Mouse (Mus musculus): ENCODE measurements around the gene Olfr693. TPM values are rescaled to one million over a fixed set of nuclear protein-coding genes. Genes with fewer than 3 reads are reported as not detected.

Gene Olfr693
- polyA plus RNA-seq, 1 experiment from 2014 or later: not detected

DNA sequence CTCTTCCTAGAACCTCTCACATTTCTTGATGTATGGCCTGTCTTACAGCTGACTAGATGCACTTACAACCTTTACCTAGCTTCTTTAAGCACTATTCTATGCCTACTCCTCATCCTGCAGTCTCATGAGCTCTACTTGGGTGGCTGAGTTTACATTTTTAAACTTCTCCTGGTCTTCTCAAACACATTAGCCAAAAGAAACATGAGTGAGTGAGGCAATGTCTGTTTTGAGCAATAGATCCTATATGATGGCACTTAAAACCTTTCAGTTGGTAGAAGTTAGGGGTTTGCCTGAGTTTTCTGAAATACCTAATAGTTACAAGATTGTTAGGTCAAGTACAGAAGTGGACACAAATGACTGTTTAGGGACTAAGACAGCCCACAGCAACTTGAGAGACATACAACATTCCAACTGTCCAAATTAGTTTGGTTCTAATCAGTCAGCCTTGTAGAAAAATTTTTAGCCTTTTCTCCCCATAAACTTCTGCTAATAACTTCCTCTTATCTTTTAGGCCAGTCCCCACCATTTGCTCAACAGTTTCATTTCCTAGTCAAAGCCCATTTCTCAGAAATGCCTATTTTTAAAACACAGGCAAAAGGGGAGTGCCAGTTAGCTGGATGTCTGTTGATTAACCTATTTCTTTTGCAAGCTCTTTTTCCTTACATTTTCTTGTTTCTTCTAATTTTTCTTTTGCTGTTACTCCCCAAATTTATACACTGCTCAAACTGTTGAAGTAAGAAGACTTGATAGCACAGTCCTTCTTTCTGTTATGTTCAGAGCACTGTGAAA, 28.6 kb downstream of the Olfr693 start:
- Histone ChIP-seq H3K27ac (ENCODE audit: low read length) (no peak overlapping the region), H3K9ac (ENCODE audit: low read length) (no peak overlapping the region), H3K4me3 (ENCODE audit: low read length) (no peak overlapping the region), H3K4me1 (replicated peaks; ENCODE audit: control insufficient read depth, insufficient read depth, low read length) (no peaks in the 10 kb centered on the region), H3K27me3 (ENCODE audit: control insufficient read depth, insufficient read depth, low read depth, low read length) (no peaks in the 10 kb centered on the region), H3K9me3 (ENCODE audit: control insufficient read depth, low read length) (0 out of 2 replicates have a peak, but pooled peaks cover 2% of the 10 kb centered on the region), H3K36me3 (ENCODE audit: control insufficient read depth, insufficient read depth, low read length) (no peaks in the 10 kb centered on the region), H3K4me2 (ENCODE audit: low read depth, low read length) (no peak overlapping the region)
- ATAC-seq (ENCODE audit: low read depth): no peak

DNA sequence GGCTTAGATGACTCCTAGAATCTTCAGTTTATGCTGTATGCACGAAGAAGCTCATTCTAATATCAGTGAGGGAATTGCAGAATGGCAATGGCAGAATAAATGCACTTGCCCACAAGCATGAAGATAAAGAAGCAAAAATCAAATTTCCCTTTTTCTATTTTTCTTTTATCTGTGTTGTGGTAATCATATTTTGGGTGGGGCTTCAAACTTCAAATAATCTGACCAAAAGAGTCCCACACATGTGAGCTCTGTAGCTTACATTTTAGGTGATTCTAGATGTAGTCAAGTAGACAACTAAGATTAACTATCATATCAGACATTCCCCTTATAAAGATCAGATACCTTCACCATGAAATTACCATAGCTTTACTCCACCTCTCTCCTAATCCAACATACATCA, 30.6 kb downstream of the Olfr693 start:
- no peak overlapping the region for H3K9ac ChIP-seq (ENCODE audit: low read length)
- no peaks in the 10 kb centered on the region for H3K9me3 ChIP-seq (ENCODE audit: control insufficient read depth, low read length)
- no peaks in the 10 kb centered on the region for H3K4me1 ChIP-seq (replicated peaks; ENCODE audit: control insufficient read depth, insufficient read depth, low read length)
- WGBS: 60% methylated on average over 1 of the region's 1 CpGs
- ATAC-seq (ENCODE audit: low read depth): no peak
- H3K36me3 ChIP-seq (ENCODE audit: control insufficient read depth, insufficient read depth, low read length): no peaks in the 10 kb centered on the region
- no peak overlapping the region for H3K4me3 ChIP-seq (ENCODE audit: low read length)
- no peak overlapping the region for H3K4me2 ChIP-seq (ENCODE audit: low read depth, low read length)
- H3K27me3 ChIP-seq (ENCODE audit: control insufficient read depth, insufficient read depth, low read depth, low read length): no peaks in the 10 kb centered on the region
- no peak overlapping the region for H3K27ac ChIP-seq (ENCODE audit: low read length)

DNA sequence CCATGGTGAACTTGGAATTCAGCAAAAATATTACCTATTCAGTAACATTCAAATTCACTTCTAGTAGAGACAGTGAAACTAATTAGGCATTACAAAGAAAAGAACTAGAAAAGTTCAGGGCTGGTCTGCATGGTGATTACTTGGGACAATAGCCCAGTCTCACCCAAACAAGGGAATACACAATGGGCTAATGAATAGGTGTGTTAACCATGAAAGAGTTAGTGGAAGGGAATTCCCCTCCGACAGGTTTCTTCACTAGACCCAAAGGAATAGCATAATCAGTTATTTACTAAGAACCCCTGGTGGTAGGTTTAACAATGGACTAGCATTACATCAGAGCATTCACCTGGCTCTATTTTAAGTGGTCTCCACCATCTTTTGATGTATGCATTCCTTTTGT, 35.1 kb downstream of the Olfr693 start:
- no peak for ATAC-seq (ENCODE audit: low read depth)
- no peak overlapping the region for H3K9ac ChIP-seq (ENCODE audit: low read length)
- no peaks in the 10 kb centered on the region for H3K36me3 ChIP-seq (ENCODE audit: control insufficient read depth, insufficient read depth, low read length)
- H3K27me3 ChIP-seq (ENCODE audit: control insufficient read depth, insufficient read depth, low read depth, low read length): no peaks in the 10 kb centered on the region
- 77% methylated on average over 1 of the region's 1 CpGs for WGBS
- no peaks in the 10 kb centered on the region for H3K9me3 ChIP-seq (ENCODE audit: control insufficient read depth, low read length)
- H3K4me2 ChIP-seq (ENCODE audit: low read depth, low read length): no peak overlapping the region
- no peak overlapping the region for H3K4me3 ChIP-seq (ENCODE audit: low read length)
- no peak overlapping the region for H3K27ac ChIP-seq (ENCODE audit: low read length)
- H3K4me1 ChIP-seq (replicated peaks; ENCODE audit: control insufficient read depth, insufficient read depth, low read length): no peaks in the 10 kb centered on the region

DNA sequence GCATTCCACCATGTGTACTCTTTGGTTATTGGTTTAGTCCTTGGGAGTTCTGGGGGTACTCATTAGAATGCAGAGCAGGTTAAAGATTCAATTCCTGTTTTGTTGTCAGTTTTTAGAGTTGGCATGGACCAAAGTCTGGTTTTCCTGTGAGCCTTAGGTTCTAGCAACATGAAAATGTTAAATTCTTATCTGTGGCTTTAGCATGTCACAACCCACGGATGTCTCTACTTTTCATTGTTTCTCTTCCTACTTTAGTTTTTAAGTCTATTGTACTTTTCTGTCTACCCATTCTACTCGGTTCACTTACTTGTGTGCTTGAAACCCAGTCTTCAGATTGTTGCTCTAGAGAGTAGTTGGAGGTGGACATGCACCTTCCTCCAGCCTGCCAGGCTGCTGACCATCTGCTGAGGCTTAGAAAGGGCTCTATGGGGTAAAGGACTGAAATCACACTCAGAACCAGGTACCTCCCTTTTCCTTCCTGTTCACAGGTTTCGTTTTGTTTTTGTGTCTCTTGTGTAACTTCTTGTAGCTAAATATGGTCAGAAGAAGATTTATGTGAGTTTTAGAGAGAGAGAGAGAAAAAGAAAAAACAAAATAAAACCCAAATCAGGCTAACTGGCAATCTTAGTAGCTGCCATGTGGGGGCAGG, 36.0 kb downstream of the Olfr693 start:
- no peak for ATAC-seq (ENCODE audit: low read depth)
- Histone ChIP-seq H3K9ac (ENCODE audit: low read length) (no peak overlapping the region), H3K27me3 (ENCODE audit: control insufficient read depth, insufficient read depth, low read depth, low read length) (no peaks in the 10 kb centered on the region), H3K4me1 (replicated peaks; ENCODE audit: control insufficient read depth, insufficient read depth, low read length) (no peaks in the 10 kb centered on the region), H3K4me3 (ENCODE audit: low read length) (no peak overlapping the region), H3K9me3 (ENCODE audit: control insufficient read depth, low read length) (no peaks in the 10 kb centered on the region), H3K27ac (ENCODE audit: low read length) (no peak overlapping the region), H3K4me2 (ENCODE audit: low read depth, low read length) (no peak overlapping the region), H3K36me3 (ENCODE audit: control insufficient read depth, insufficient read depth, low read length) (no peaks in the 10 kb centered on the region)
- 51% methylated on average over 3 of the region's 3 CpGs for WGBS

DNA sequence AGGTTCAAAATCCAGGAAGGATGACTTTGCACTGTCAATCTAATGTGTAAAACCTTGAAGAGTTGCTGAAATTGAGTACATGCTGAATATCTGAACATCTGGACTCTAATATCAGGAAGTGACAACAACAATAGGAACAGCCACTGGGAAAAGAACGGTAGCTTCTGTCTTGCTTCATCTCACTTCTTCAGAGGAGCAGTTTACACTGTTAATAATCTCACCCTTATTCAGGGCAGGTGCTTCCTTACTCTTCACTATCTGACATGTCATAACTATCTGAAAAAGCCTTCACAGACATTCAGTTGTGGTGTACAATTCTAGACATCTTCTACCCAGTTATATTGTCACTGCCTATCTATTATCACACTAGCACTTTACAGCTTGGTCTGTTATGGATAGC, 39.5 kb downstream of the Olfr693 start:
- no peak overlapping the region for H3K4me3 ChIP-seq (ENCODE audit: low read length)
- no peak overlapping the region for H3K27ac ChIP-seq (ENCODE audit: low read length)
- H3K9me3 ChIP-seq (ENCODE audit: control insufficient read depth, low read length): no peaks in the 10 kb centered on the region
- WGBS: 89% methylated on average over 1 of the region's 1 CpGs
- no peaks in the 10 kb centered on the region for H3K27me3 ChIP-seq (ENCODE audit: control insufficient read depth, insufficient read depth, low read depth, low read length)
- H3K36me3 ChIP-seq (ENCODE audit: control insufficient read depth, insufficient read depth, low read length): no peaks in the 10 kb centered on the region
- H3K4me1 ChIP-seq (replicated peaks; ENCODE audit: control insufficient read depth, insufficient read depth, low read length): no peaks in the 10 kb centered on the region
- H3K9ac ChIP-seq (ENCODE audit: low read length): no peak overlapping the region
- ATAC-seq (ENCODE audit: low read depth): no peak
- no peak overlapping the region for H3K4me2 ChIP-seq (ENCODE audit: low read depth, low read length)

DNA sequence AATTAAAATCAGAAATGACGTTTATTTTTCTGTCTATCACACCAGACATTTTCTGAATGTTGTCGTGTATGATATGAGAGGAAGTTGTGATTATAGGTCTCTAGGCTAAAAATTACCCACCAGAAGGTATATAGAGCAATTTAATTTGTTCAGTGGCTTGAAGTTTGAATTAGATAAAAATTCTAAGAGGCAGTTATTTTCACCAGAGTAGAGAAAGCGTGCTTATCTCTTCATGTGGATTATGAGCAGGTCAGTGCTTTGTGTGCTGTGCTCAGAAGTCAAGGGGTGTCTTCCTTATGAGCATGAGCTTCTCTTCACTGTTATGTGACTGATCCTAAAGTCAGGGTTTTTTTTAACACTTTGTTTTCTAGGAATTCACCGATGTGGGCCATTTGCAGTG, 44.8 kb downstream of the Olfr693 start:
- Histone ChIP-seq H3K36me3 (ENCODE audit: control insufficient read depth, insufficient read depth, low read length) (no peaks in the 10 kb centered on the region), H3K4me2 (ENCODE audit: low read depth, low read length) (no peak overlapping the region), H3K4me3 (ENCODE audit: low read length) (no peak overlapping the region), H3K27ac (ENCODE audit: low read length) (no peak overlapping the region), H3K27me3 (ENCODE audit: control insufficient read depth, insufficient read depth, low read depth, low read length) (no peaks in the 10 kb centered on the region), H3K9me3 (ENCODE audit: control insufficient read depth, low read length) (no peaks in the 10 kb centered on the region), H3K9ac (ENCODE audit: low read length) (no peak overlapping the region), H3K4me1 (replicated peaks; ENCODE audit: control insufficient read depth, insufficient read depth, low read length) (no peaks in the 10 kb centered on the region)
- 66% methylated on average over 4 of the region's 4 CpGs for WGBS
- ATAC-seq (ENCODE audit: low read depth): no peak

Other genes starting within 250 kb of the Olfr693 start
- gene Olfr694, start 11.2 kb upstream of the Olfr693 start, polyA plus RNA-seq (2015; fragmentation: Nextera tagmentation; extraction: Ambion mirVana): not detected in 2 replicates
- not detected in 2 replicates for gene Olfr695, start 35.8 kb upstream of the Olfr693 start, polyA plus RNA-seq (2015; fragmentation: Nextera tagmentation; extraction: Ambion mirVana)
- not detected in 2 replicates for gene Olfr697, start 61.9 kb upstream of the Olfr693 start, polyA plus RNA-seq (2015; fragmentation: Nextera tagmentation; extraction: Ambion mirVana)
- not detected in 2 replicates for gene Olfr698, start 74.8 kb upstream of the Olfr693 start, polyA plus RNA-seq (2015; fragmentation: Nextera tagmentation; extraction: Ambion mirVana)
- not detected in 2 replicates for gene Olfr699, start 112.6 kb upstream of the Olfr693 start, polyA plus RNA-seq (2015; fragmentation: Nextera tagmentation; extraction: Ambion mirVana)
- gene Olfr700, start 128.2 kb upstream of the Olfr693 start, polyA plus RNA-seq (2015; fragmentation: Nextera tagmentation; extraction: Ambion mirVana): not detected in 2 replicates
- not detected in 2 replicates for gene Olfr701, start 133.5 kb upstream of the Olfr693 start, polyA plus RNA-seq (2015; fragmentation: Nextera tagmentation; extraction: Ambion mirVana)
- not detected in 2 replicates for gene Olfr702, start 153.3 kb upstream of the Olfr693 start, polyA plus RNA-seq (2015; fragmentation: Nextera tagmentation; extraction: Ambion mirVana)
- gene Olfr703, start 162.8 kb upstream of the Olfr693 start, polyA plus RNA-seq (2015; fragmentation: Nextera tagmentation; extraction: Ambion mirVana): not detected in 2 replicates
- not detected in 2 replicates for gene Olfr704, start 182.6 kb upstream of the Olfr693 start, polyA plus RNA-seq (2015; fragmentation: Nextera tagmentation; extraction: Ambion mirVana)
- not detected in 2 replicates for gene Olfr705, start 196.3 kb upstream of the Olfr693 start, polyA plus RNA-seq (2015; fragmentation: Nextera tagmentation; extraction: Ambion mirVana)
- gene Olfr706, start 207.6 kb upstream of the Olfr693 start, polyA plus RNA-seq (2015; fragmentation: Nextera tagmentation; extraction: Ambion mirVana): not detected in 2 replicates
- gene Olfr707, start 220.7 kb upstream of the Olfr693 start, polyA plus RNA-seq (2015; fragmentation: Nextera tagmentation; extraction: Ambion mirVana): not detected in 2 replicates
- not detected in 2 replicates for gene Olfr1532-ps1, start 227.4 kb upstream of the Olfr693 start, polyA plus RNA-seq (2015; fragmentation: Nextera tagmentation; extraction: Ambion mirVana)

Measured in lung, embryonic 16.5 days (tissue).